Mouse (Mus musculus) megakaryocyte, embryonic 14.5 days (primary cell): ENCODE results near the gene Zfp986. TPM values are rescaled to one million over a fixed set of nuclear protein-coding genes. Genes with fewer than 3 reads are reported as not detected.
"Not testable (repeated sequence)": the region's sequence is repeated elsewhere in the genome, so short reads cannot be mapped to it uniquely, and the experiment has no call there.

Source experiments
- H3K27me3 ChIP-seq: replicated peaks from 2 replicates; pipeline ENCODE3; 2012; ENCODE audit warnings: inconsistent platforms
- H3K36me3 ChIP-seq: replicated peaks from 2 replicates; pipeline ENCODE3; 2012; ENCODE audit warnings: low read length, inconsistent platforms, mixed read lengths
- H3K4me1 ChIP-seq: 2 replicates; pipeline ENCODE4 v1.6.1; 2012; ENCODE audit warnings: inconsistent platforms
- H3K4me3 ChIP-seq: replicated peaks from 2 replicates; pipeline ENCODE3; 2012; ENCODE audit warnings: moderate library complexity, mild to moderate bottlenecking, inconsistent platforms
- H3K9me3 ChIP-seq: 2 replicates; pipeline ENCODE4 v1.6.1; 2012; ENCODE audit warnings: inconsistent platforms
- polyA plus RNA-seq: library from polyadenylated mRNA; stranded (reverse); fragments of >175 nt; gene quantifications from 2 replicates; pipeline ENCODE4 v1.2.3, GENCODE M21; 2012; ENCODE audit warnings: low replicate concordance; ENCODE audit not compliant: insufficient read depth

The Zfp986 gene
- not detected in 2 replicates for polyA plus RNA-seq

- H3K9me3 ChIP-seq, H3K4me3 ChIP-seq, H3K4me1 ChIP-seq, H3K36me3 ChIP-seq, H3K27me3 ChIP-seq: not testable (repeated sequence)
These were observed at the start of gene Zfp986 for GRCm38 (mm10) chr4:145868494-145868893. Gene Zfp986 (plus strand): TSS chr4:145868794.

DNA sequence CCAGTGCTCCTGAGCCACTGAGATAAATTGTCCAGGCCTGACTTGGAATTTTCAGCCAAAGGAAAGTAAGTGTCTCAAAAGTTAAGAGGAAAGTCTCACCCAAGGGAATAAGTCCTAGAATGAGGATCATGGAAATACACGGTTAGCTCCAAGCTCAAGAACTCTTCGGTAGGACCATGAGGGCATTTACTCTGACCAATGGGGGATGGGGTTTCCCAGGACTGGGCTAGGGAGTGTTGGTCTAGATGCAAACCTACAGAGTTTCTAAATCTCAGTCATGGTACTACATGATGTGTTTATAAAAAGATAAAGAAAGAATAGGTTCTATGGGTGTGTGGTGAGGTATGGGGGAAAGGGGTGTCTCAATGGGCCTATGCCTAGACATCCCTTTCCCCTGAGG is 48.6 kb upstream of the Zfp986 start:
- not testable (repeated sequence) for H3K4me1 ChIP-seq, H3K36me3 ChIP-seq, H3K9me3 ChIP-seq, H3K4me3 ChIP-seq, H3K27me3 ChIP-seq

DNA sequence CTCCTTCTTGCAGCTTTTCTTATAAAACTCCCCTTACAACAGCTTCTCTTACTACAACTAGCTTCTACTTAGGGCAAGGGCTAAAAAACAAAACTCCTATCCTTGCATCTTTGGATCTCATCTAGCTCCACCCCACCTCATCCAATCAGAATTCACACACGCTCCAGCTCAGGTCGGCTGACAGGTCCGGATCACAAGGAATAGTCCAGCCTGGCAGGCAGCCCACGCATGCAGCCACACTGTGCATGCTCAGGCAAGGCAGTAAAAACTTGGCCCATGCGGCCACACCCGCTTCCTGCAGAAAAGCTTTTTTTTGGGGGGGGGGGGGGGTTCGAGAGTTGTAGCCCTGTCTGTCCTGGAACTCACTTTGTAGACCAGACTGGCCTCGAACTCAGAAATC is 43.0 kb upstream of the Zfp986 start:
- H3K27me3 ChIP-seq, H3K4me3 ChIP-seq, H3K4me1 ChIP-seq, H3K9me3 ChIP-seq, H3K36me3 ChIP-seq: not testable (repeated sequence)

DNA sequence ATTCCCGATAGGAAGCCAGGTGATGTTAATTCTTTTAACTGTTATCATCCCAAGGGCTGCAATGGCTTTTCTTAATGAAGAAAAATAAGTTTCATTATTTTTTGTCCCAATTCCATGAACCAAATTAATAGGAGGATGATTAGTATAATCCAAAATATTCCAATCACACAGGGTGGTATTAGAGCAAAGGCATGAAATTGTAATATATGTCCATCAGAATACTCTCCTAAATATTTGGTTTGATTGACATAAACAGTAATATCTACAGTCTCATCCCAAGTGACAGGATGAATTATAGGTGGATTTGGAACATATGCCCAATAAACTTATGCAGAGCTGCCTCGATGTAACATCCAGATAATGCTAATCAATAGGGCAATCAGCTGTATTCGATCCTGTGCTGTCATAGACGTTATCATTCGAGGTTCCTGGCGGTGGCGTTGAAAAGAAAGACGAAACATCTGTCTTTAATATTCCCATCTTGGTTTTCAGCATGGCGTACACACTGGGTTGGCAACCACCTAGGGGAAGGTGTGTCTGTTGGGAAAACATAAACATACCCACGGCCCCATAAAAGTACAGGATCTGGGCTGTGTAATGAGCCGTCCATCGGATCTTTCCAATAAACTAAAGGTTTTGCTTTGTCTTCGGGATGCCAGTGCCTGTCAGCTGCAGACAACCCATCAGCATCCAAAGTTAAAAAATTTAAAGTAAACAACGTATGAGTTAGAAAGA is 37.1 kb upstream of the Zfp986 start:
- H3K4me1 ChIP-seq, H3K36me3 ChIP-seq, H3K4me3 ChIP-seq, H3K9me3 ChIP-seq, H3K27me3 ChIP-seq: not testable (repeated sequence)

GRCm38 (mm10) chr4:145836300-145836862 is 32.2 kb upstream of the Zfp986 start:
- not testable (repeated sequence) for H3K4me3 ChIP-seq, H3K36me3 ChIP-seq, H3K27me3 ChIP-seq, H3K9me3 ChIP-seq, H3K4me1 ChIP-seq

DNA sequence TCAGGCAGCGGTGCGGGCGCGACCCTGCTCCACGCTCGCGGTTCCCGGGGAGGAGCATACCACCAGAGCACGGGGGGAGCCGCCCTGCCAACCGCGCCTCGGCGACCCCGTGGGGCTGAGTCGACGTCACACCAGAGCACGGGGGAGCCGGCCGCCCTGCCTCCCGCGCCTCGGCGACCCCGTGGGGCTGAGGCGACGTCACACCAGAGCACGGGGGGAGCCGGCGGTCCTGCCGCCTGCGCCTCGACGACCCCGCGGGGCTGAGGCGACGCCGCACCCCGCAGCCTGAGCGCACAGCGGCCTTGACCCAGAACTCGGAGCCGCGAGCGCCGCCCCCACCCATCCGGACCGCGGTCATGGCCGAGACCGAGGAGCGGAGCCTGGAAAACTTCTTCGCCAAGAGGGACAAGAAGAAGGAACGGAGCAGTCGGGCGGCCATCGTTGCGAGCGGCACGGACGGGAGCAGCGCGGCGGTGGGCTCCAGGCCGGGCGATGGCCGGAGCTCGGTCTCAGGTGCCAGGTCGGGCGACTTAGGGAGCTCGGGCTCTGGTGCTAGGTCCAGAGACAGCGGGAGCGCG is 31.6 kb upstream of the Zfp986 start:
- not testable (repeated sequence) for H3K4me1 ChIP-seq, H3K27me3 ChIP-seq, H3K36me3 ChIP-seq, H3K9me3 ChIP-seq, H3K4me3 ChIP-seq

DNA sequence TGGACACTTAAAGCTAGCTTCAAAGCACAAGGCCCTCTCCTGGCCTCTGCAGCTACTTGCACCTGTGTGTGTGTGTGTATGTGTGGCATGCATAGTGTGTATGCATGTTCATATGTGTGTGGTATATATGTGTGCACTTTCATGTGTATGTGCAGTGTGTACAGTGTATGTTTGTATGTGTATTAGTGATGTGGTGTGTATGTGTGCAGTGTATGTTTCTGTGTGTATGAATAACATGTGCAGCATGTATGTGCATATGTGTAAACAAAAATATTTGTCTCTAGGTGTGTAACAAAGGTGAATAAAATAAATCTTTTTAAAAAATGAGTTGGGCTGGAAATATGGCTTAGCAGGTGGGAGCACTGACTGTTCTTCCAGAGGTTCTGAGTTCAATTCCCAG is 21.8 kb upstream of the Zfp986 start:
- not testable (repeated sequence) for H3K36me3 ChIP-seq, H3K27me3 ChIP-seq, H3K9me3 ChIP-seq, H3K4me1 ChIP-seq, H3K4me3 ChIP-seq

GRCm38 (mm10) chr4:145848183-145848890 is 20.3 kb upstream of the Zfp986 start:
- H3K27me3 ChIP-seq, H3K36me3 ChIP-seq, H3K4me1 ChIP-seq, H3K9me3 ChIP-seq, H3K4me3 ChIP-seq: not testable (repeated sequence)

DNA sequence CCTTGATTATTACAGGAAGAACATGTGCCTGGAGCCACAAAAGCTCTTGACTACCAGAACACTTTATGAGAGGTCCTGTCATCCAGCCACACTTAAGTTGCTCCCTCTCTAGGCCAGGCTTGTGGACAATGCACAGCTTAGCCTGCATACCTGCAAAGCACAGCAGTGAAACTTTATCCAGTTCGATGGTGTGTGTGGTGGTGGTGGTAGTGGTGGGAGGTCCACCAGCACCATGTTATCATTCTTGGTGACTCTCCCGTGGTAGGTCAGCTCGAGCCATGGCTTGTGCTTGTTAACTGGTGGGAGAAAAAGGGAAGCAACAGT is 19.7 kb upstream of the Zfp986 start:
- H3K4me1 ChIP-seq, H3K9me3 ChIP-seq, H3K4me3 ChIP-seq, H3K27me3 ChIP-seq, H3K36me3 ChIP-seq: not testable (repeated sequence)

DNA sequence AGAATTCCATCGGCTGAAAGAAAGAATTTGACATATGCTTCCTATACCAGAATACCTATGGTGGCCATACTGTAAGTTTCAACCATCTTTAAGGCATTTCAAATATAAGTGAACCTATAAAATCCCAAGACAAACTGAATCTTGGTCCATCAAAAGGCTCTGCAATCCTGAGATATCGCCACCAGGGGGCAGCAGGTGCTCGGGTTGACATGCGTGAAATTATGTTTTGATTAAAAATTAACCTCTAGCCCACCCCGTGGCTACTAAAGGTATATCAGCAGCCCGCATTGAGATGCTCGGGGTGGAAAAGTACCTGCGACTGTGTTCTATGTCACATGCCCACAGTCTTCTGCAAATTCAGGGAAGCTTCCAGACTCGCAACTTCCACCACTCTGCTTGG is 17.2 kb upstream of the Zfp986 start:
- H3K4me3 ChIP-seq, H3K36me3 ChIP-seq, H3K9me3 ChIP-seq, H3K4me1 ChIP-seq, H3K27me3 ChIP-seq: not testable (repeated sequence)

DNA sequence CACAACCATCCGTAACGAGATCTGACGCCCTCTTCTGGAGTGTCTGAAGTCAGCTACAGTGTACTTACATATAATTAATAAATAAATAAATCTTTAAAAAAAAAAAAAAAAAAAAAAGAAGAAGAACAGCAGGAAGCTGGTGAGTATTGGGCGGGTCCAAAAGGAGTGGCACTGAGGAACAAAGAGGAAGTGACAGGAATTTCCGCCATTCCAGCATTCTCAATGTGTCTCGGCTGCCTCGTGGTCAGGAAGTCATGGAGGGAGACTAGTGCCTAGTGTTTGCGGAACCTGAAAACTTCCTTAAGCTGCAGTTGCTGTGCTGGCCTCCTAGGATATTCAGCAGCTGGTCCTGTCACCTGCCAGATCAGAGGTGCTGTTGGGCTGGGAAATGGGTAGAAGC is 4.7 kb upstream of the Zfp986 start:
- H3K27me3 ChIP-seq, H3K36me3 ChIP-seq, H3K4me1 ChIP-seq, H3K9me3 ChIP-seq, H3K4me3 ChIP-seq: not testable (repeated sequence)

Other genes with a start within 250 kb of the Zfp986 start
- 0.41 TPM in 1 of 2 replicates, not detected in the other for gene Zfp980, start 198.1 kb upstream of the Zfp986 start, polyA plus RNA-seq
- gene Zfp987, start 228.5 kb downstream of the Zfp986 start, polyA plus RNA-seq: 0.22 TPM in 1 of 2 replicates, not detected in the other